Comparison of ENCODE assay signal across 7 mouse cellular contexts in the genomic region with DNA sequence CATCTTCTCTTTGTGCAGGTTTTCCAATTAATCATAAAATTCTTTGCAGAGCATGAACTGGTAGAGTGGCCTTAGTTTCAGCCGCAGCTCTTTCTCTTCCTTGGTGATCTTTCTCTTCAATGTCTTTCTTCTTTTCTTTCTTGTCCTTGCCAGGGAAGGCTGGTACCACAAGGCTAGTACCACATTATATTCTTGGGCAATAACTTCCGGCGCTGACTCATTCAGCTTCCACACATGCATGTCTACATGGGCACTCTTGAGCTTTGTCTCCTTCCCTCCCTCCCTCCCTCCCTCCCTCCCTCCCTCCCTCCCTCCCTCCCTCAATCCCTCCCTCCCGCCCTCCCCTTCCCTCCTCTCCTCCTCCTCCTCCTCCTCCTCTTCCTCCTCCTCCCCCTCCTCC.
DNase-seq lines count a peak whose midpoint lies in the region; ATAC-seq and TF ChIP-seq lines count a peak whose summit lies in the region.
"Not testable (repeated sequence)": the region's sequence is repeated elsewhere in the genome, so short reads cannot be mapped to it uniquely, and the experiment has no call there.

No protein-coding gene starts in this region.

- not testable (repeated sequence) for TF ChIP-seq CTCF in C2C12 (IDR thresholded peaks at IDR 0.05; ENCODE audit: control insufficient read depth, insufficient read depth, insufficient read length)

- H3K36me3 ChIP-seq in C2C12 (ENCODE audit: control insufficient read depth, insufficient read depth); myocyte (ENCODE audit: control insufficient read depth, insufficient read depth): not testable (repeated sequence)

- not testable (repeated sequence) for H3ac ChIP-seq in C2C12 (ENCODE audit: control insufficient read depth, insufficient read length, low read depth); myocyte (ENCODE audit: control insufficient read depth, insufficient read length)

- TF ChIP-seq POLR2A in myocyte (IDR thresholded peaks at IDR 0.05; ENCODE audit: insufficient read length, low read depth) = not testable (repeated sequence)

- not testable (repeated sequence) for H3K27me3 ChIP-seq in C2C12 (ENCODE audit: control insufficient read depth, insufficient read depth, insufficient read length); myocyte (ENCODE audit: control insufficient read depth, insufficient read depth, insufficient read length)

- not testable (repeated sequence) for H3K4me3 ChIP-seq in C2C12 (ENCODE audit: insufficient read depth, poor library complexity, severe bottlenecking); myocyte

- H3K79me3 ChIP-seq in C2C12 (ENCODE audit: low read depth) = not testable (repeated sequence)

- H3K79me2 ChIP-seq in C2C12 (ENCODE audit: control insufficient read depth, insufficient read depth); myocyte (ENCODE audit: control insufficient read depth, insufficient read depth): not testable (repeated sequence)

- peak; percentile 83 for ATAC-seq in granulocyte monocyte progenitor cell, adult 5-6 weeks (replicated peaks; ENCODE audit: poor library complexity, severe bottlenecking)
- peak; percentile 71 for ATAC-seq in megakaryocyte, adult 5-6 weeks (ENCODE audit: poor library complexity, severe bottlenecking)
- ATAC-seq in megakaryocyte progenitor cell, adult 5-6 weeks (replicated peaks; ENCODE audit: poor library complexity) = peak; percentile 79

- DNase-seq in 3T3-L1 (ENCODE audit: low read depth, low spot score) = peak; percentile 9
- peak; percentile 62 for DNase-seq in 416B (ENCODE audit: low read depth)

- H3K4me2 ChIP-seq in myocyte (ENCODE audit: low read depth) = not testable (repeated sequence)

TF ChIP-seq in C2C12, 6 proteins besides CTCF, POLR2A, EP300 and RAD21:
- TF ChIP-seq CEBPB (IDR thresholded peaks at IDR 0.05; ENCODE audit: low read depth) = peak; percentile 59

TF ChIP-seq in myocyte, 11 proteins besides CTCF, POLR2A, EP300 and RAD21:
- TF ChIP-seq CEBPB (IDR thresholded peaks at IDR 0.05; ENCODE audit: insufficient read depth, poor library complexity, severe bottlenecking) = peak; percentile 24; the same call in 1 of the 2 replicates
